Mouse (Mus musculus): Measurements from ENCODE around the gene Pbsn.
"Not testable (repeated sequence)": the region's sequence is repeated elsewhere in the genome, so short reads cannot be mapped to it uniquely, and the experiment has no call there.

Pbsn gene

DNA sequence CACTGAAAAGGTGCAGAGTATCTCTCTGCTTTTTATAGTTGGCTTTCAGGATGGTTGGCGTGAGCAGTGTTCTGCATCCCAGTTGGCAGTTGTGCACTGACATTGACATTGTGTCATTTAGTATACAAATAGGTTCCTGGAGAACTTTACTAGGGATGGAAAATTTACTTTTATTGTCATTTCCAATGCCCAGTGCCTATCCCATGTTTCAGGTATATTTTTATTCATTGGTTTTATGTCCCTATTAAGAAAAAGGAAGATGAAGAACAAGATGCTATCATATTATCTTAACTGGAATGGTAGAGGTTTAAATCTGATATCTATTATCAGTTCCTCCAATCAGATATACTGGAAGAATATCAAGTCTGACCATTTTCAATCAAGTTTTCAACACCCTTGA is at the start of gene Pbsn:
Pbsn (minus strand) TSS at position 101 of the 400 bp plus-strand sequence.
- DNase-seq (ENCODE audit: extremely low spot score, low read depth, low spot score): no peak

DNA sequence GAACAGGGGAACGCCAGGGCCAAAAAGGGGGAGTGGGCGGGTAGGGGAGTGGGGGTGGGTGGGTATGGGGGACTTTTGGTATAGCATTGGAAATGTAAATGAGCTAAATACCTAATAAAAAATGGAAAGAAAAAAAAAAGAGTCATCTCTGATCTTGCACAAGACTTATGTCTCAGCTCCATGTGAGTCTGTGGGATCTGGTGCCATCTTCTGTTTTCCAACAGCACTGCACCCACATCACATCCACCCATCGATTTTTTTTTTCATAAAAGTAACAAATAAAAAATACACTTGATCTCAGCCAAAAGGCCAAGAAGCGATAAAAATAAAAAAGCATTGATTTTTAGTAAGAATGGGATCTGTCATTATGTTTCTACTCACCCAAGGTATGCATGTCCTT is 26.6 kb upstream of the Pbsn start:
- DNase-seq (ENCODE audit: extremely low spot score, low read depth, low spot score): not testable (repeated sequence)

DNA sequence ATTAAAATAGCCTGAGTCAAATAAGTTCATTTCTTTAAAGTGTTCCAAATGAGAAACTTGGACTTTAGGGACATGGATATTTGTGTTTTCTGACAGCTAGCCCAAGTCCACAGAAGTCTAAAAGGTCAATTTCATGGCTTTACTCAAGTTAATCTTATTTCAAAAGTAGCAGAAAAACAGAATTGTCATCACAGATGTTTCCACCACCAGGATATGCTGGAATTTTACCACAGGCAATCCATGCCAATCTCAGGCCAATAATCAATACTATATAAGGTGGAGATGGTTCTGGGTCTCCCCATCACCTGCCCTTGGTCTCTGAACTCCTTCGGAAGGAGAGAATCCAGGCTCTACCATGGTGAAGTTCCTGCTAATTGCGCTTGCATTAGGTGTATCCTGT is 11.0 kb upstream of the Pbsn start, which contains the start of gene Gm14744:
Gm14744 (plus strand) TSS at position 301 of the 400 bp plus-strand sequence.
- not testable (repeated sequence) for DNase-seq (ENCODE audit: extremely low spot score, low read depth, low spot score)

DNA sequence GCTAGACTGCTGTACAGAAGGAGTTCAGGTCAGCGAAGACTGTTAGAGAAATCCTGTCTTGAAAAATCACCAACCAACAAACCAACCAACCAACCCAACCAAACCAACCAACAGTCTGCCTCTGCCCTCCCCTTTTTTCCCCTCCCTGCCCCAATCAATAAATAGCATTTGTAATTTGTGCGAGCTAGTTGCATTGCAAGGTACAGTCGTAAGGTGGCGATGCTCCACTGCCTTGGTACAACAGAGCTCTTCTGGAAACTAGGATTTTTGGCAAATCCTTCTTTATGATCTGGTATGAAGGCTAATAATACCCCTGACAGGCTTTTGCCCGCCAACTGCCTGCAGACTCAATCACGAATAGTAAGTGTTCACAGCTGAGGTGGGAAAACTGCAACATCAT is 41.4 kb downstream of the Pbsn start:
- no peak for DNase-seq (ENCODE audit: extremely low spot score, low read depth, low spot score)

GRCm38 (mm10) chrX:77810608-77811206 is 42.7 kb downstream of the Pbsn start:
- no peak for DNase-seq (ENCODE audit: extremely low spot score, low read depth, low spot score)

DNA sequence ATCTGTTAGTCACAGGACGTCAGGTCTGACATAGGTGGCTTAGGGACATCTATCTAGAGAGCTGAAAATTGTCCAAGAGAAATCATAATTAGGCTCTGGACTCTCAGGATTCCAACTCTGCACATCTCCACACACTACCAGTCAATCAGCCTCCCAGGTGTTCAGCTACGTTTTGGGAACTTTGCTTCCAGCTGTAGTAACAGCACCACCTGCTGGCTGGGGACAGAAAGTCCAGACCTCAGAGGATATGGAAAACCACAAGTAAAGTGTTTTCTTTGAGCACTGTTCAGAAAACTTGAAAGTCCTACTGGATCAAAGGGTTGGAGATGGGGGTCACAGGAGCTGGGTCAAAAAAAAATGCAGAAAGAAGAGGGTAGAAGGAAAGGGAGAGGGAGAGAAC is 44.8 kb downstream of the Pbsn start:
- no peak for DNase-seq (ENCODE audit: extremely low spot score, low read depth, low spot score)

GRCm38 (mm10) chrX:77802293-77802692 is 51.1 kb downstream of the Pbsn start:
- DNase-seq (ENCODE audit: extremely low spot score, low read depth, low spot score): no peak

GRCm38 (mm10) chrX:77801543-77801942 is 51.9 kb downstream of the Pbsn start:
- DNase-seq (ENCODE audit: extremely low spot score, low read depth, low spot score): no peak

DNA sequence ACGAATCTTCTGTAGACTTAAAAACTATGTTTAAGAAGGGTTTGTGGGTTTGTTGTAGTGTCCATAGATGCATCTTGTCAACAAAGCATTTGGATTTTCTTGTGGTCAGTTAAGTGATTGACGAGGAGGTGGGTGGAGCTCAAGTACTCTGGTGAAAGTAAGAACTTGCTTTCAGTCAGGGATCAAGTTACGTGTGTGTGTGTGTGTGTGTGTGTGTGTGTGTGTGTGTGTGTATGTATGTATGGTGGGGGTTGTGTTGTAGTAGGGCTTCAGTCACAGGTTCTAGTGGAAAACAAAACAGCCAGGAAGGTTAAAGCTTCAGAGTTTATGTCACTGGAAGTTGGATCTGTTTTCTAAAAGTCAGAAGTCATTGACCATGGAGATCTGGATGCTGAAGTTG is 53.9 kb downstream of the Pbsn start:
- DNase-seq (ENCODE audit: extremely low spot score, low read depth, low spot score): no peak

- no peak for DNase-seq (ENCODE audit: extremely low spot score, low read depth, low spot score)
Observed at GRCm38 (mm10) chrX:77797801-77798200, 55.6 kb downstream of the Pbsn start.

DNA sequence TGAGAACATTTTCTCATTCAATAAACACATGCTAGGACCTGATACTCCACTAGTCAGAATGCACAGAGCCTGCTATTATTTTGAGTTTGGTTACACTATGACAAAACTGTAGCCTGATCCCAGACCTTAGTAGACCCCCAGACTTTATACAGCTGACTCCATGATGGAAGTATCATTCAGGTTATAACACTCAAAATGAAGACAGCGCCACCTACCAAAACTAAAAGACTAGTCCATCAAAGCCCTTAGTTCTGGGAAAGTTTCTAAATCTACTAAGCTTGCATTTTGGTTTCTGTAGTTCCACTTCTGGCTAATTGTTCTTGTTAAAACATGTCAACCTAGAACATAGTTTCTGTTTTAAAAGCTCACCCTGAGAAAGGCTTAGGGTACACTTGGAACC is 56.5 kb downstream of the Pbsn start:
- no peak for DNase-seq (ENCODE audit: extremely low spot score, low read depth, low spot score)

GRCm38 (mm10) chrX:77796238-77796835 is 57.1 kb downstream of the Pbsn start, which contains the start of gene Prkx:
TSS of gene Prkx (minus strand) at chrX:77796278.
- DNase-seq (ENCODE audit: extremely low spot score, low read depth, low spot score): no peak

DNA sequence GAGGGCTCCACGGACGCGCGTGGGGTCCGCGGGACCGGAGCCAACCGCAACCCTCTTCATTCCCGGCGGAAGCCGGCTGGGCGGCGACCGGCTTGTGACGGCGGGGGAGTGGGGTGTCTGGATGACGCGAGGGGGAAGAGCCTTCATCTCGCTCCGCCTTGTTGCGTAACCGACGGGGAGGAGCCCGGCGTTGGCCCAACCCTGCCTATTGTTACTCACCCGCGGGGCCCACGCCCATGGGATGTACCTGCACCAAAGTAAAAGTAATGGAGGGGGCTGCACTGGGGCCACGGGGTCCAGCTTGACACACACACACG is 57.6 kb downstream of the Pbsn start:
- DNase-seq (ENCODE audit: extremely low spot score, low read depth, low spot score): no peak

DNA sequence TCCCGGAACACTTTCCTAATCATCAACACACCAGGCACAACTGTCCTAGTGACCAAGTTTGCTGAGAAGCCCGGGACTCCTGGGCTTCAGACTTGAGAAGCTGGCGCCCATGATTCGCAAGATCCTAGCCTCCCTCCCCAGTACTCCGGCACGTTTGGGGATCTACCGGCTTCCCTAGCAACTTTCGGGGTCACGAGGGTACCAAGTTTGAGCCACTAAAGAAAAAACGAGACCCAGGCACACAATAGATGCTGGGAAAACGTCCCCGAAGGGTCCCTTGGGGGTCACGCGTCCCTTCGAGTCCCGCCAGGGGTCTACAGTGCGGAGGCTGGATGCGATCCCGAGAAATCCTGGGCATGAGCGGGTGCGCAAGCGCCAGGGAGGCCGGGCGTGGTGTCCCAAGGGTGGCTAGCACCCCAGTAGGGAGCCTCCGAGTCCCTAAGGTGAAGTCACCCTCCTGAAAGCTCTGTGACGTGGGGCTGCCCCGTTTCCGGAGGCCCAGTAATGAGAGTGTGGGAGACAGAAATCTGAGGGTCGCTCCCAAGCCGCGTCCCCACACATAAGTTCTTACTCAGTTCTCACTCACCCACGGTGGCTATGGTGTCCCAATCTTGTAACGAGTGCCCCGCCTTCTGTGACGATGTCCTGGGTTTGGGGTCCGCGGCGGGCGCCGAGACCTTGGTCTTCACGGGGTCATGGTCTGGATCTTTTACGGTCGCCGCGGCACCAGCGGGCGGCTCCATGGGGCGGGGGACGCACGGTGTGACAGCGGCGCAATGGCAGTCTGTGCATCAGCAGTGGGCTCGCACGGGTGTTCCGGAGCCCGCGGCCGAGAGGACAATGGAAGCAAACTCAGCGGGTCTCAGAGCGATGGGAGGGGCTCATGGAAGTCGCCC is 58.2 kb downstream of the Pbsn start:
- DNase-seq (ENCODE audit: extremely low spot score, low read depth, low spot score): no peak

DNA sequence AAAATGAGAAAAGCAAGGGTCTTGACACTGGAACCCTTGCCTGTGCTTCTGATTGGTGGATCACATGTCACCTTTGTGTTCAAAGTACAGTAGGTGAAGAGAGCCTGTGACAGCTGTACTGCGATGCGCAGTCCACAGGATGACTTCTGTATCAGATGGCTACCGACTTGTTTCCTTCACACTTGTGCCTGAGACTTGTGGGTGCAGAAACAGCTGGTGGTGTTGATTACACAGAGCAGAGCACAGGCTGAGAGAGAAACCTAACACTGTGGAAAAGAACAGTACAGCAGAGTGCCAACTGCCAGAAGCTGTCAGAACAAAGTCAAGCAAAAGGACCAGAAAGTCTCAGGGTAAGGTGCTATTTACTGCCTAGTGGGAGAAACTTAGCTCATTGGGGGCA is 64.7 kb downstream of the Pbsn start:
- DNase-seq (ENCODE audit: extremely low spot score, low read depth, low spot score): no peak
